In genomic region chr13:55403935-55404852, GRCm38 (mm10) we compare ENCODE assay signal across 10 mouse cellular contexts. TPM values are rescaled to one million over a fixed set of nuclear protein-coding genes. Genes with fewer than 3 reads are reported as not detected.
A peak's percentile ranks its signal among the peaks of the same experiment; 100 is the strongest.
DNase-seq lines count a peak whose midpoint lies in the region; ATAC-seq and TF ChIP-seq lines count a peak whose summit lies in the region.
"Had no signal": no experiment of that assay in that cellular context is flagged by ENCODE, and none has a peak within 500 bp of the region (broad histone marks: within the 10 kb centered on the region; RNA-seq: fewer than 3 reads in every experiment).

No protein-coding gene starts in this region.

- H3K36me3 ChIP-seq in forebrain, postnatal 0 days (ENCODE audit: insufficient read depth), result no peaks in the 10 kb centered on the region
- H3K36me3 ChIP-seq in neural tube, embryonic 13.5 days, result no peaks in the 10 kb centered on the region
- no peaks in the 10 kb centered on the region for H3K36me3 ChIP-seq in thymus, adult 2 months (ENCODE audit: control insufficient read depth, insufficient read depth, low read length)

- H3K9ac ChIP-seq in forebrain, postnatal 0 days, result no peak overlapping the region
- peak overlapping the region; percentile 2; the same call in 1 of the 2 replicates for H3K9ac ChIP-seq in neural tube, embryonic 13.5 days

- no peak overlapping the region for H3K4me2 ChIP-seq in forebrain, postnatal 0 days (ENCODE audit: low read depth)
- H3K4me2 ChIP-seq in neural tube, embryonic 13.5 days, result no peak overlapping the region

- H3K27me3 ChIP-seq in forebrain, postnatal 0 days (ENCODE audit: insufficient read depth, low read length), result no peaks in the 10 kb centered on the region
- H3K27me3 ChIP-seq in neural tube, embryonic 13.5 days, result no peaks in the 10 kb centered on the region
- no peaks in the 10 kb centered on the region for H3K27me3 ChIP-seq in thymus, adult 2 months (ENCODE audit: control insufficient read depth, insufficient read depth, low read length)

- no peak for TF ChIP-seq POLR2A in thymus, adult 2 months (IDR thresholded peaks at IDR 0.05; ENCODE audit: control insufficient read depth, extremely low read depth, insufficient read depth, low read length, poor library complexity)

- no peak for ATAC-seq in forebrain, postnatal 0 days
- ATAC-seq in neural tube, embryonic 13.5 days (ENCODE audit: low read depth), result peak; percentile 22; the same call in 1 of the 2 replicates

- TF ChIP-seq CTCF in forebrain, postnatal 0 days (IDR thresholded peaks at IDR 0.05; ENCODE audit: low read depth), result no peak
- no peak for TF ChIP-seq CTCF in thymus, adult 2 months (IDR thresholded peaks at IDR 0.05; ENCODE audit: borderline replicate concordance, control insufficient read depth, extremely low read depth, insufficient read depth, low read length, poor library complexity)

- 38% methylated on average over 15 of the region's 15 CpGs for WGBS in forebrain, postnatal 0 days
- 63% methylated on average over 15 of the region's 15 CpGs for WGBS in neural tube, embryonic 13.5 days
- 65% methylated on average over 15 of the region's 15 CpGs for WGBS in thymus, adult 2 months

- peaks cover 5% of the 10 kb centered on the region; the same call in 1 of the 2 replicates for H3K4me1 ChIP-seq in forebrain, postnatal 0 days (ENCODE audit: insufficient read depth)
- H3K4me1 ChIP-seq in neural tube, embryonic 13.5 days (replicated peaks), result peaks cover 16% of the 10 kb centered on the region
- peaks cover 14% of the 10 kb centered on the region for H3K4me1 ChIP-seq in thymus, adult 2 months (replicated peaks; ENCODE audit: control insufficient read depth, insufficient read depth, low read length)

- H3K27ac ChIP-seq in forebrain, postnatal 0 days (ENCODE audit: low read depth, low read length), result peak overlapping the region; percentile 4; the same call in 1 of the 2 replicates
- peak overlapping the region; percentile 80 for H3K27ac ChIP-seq in neural tube, embryonic 13.5 days (replicated peaks)
- no peak overlapping the region for H3K27ac ChIP-seq in thymus, adult 2 months (ENCODE audit: control insufficient read depth, insufficient read depth, low read length)

- H3K4me3 ChIP-seq in forebrain, postnatal 0 days (ENCODE audit: low read depth, low read length), result no peak overlapping the region
- no peak overlapping the region for H3K4me3 ChIP-seq in neural tube, embryonic 13.5 days
- no peak overlapping the region for H3K4me3 ChIP-seq in thymus, adult 2 months (ENCODE audit: control insufficient read depth, insufficient read depth, low read length)

- H3K9me3 ChIP-seq in forebrain, postnatal 0 days (ENCODE audit: low read length), result no peaks in the 10 kb centered on the region
- H3K9me3 ChIP-seq in neural tube, embryonic 13.5 days, result no peaks in the 10 kb centered on the region
- H3K9me3 ChIP-seq: megakaryocyte, embryonic 14.5 days had no signal

- intact Hi-C loops in left cerebral cortex, postnatal 10 days (cut with DNase I), result loop anchor here (2.0 kb wide), 1 partner anchor 113 kb away; no protein-coding TSS in a partner anchor

- peak; percentile 43 to 65 for DNase-seq in left cerebral cortex, adult 18-20 months (ENCODE audit: low spot score in 2 of 2)
- DNase-seq in left cerebral cortex, postnatal 10 days (ENCODE audit: extremely low spot score in 1 of 2, low spot score in 2 of 2), result no peak
- peak; percentile 43 for DNase-seq in NIH3T3 (ENCODE audit: low read depth)
- DNase-seq in forebrain, postnatal 0 days, result peak; percentile 35
- no peak for DNase-seq in thymus, adult 2 months
- DNase-seq in adrenal gland, adult 2 months, result no peak
- DNase-seq: heart, postnatal 4 days had no signal

RNA-seq across cellular contexts. Expression of gene Slc34a1, which starts 6.2 kb away (rescaled TPM):
- not detected for total RNA-seq in left cerebral cortex, adult 18-20 months (2021)
- not detected for total RNA-seq in left cerebral cortex, postnatal 10 days (2021)
- total RNA-seq in forebrain, postnatal 0 days (2014; rRNA removed), result 0.95 TPM in 1 of 2 replicates, not detected in the other
- 0.29 TPM in 1 of 2 replicates, not detected in the other for polyA plus RNA-seq in forebrain, postnatal 0 days (2015; fragmentation: Nextera tagmentation; extraction: Ambion mirVana)
- not detected in 2 replicates for polyA plus RNA-seq in neural tube, embryonic 13.5 days (2015; fragmentation: Nextera tagmentation; extraction: Ambion mirVana)
- 0.83 and 6.0 TPM in 2 replicates for polyA plus RNA-seq in thymus, adult 2 months (2012; rRNA removed)
- total RNA-seq in adrenal gland, adult 2 months (2021), result 1 to 10 TPM in 1 of 2 experiments, not detected in 1; 1.3 TPM
- polyA plus RNA-seq in adrenal gland, adult 2 months (2012; rRNA removed), result 0.29 TPM in 1 of 2 replicates, not detected in the other
- total RNA-seq: heart, postnatal 4 days had no signal
- polyA plus RNA-seq: limb, embryonic 14.5 days had no signal

RNA-seq across cellular contexts. Expression of gene Pfn3, which starts 10.8 kb away (rescaled TPM):
- not detected for total RNA-seq in left cerebral cortex, adult 18-20 months (2021)
- total RNA-seq in left cerebral cortex, postnatal 10 days (2021), result under 1 TPM; 0.71 to 0.73 TPM
- not detected in 2 replicates for total RNA-seq in forebrain, postnatal 0 days (2014; rRNA removed)
- polyA plus RNA-seq in forebrain, postnatal 0 days (2015; fragmentation: Nextera tagmentation; extraction: Ambion mirVana), result 0.93 and 1.5 TPM in 2 replicates
- 0.83 TPM in 1 of 2 replicates, not detected in the other for polyA plus RNA-seq in neural tube, embryonic 13.5 days (2015; fragmentation: Nextera tagmentation; extraction: Ambion mirVana)
- polyA plus RNA-seq in thymus, adult 2 months (2012; rRNA removed), result not detected in 2 replicates
- total RNA-seq in adrenal gland, adult 2 months (2021), result not detected
- not detected in 2 replicates for polyA plus RNA-seq in adrenal gland, adult 2 months (2012; rRNA removed)
- total RNA-seq: heart, postnatal 4 days had no signal

RNA-seq across cellular contexts. Expression of gene F12, which starts 22.4 kb away (rescaled TPM):
- under 1 TPM; 0.33 to 0.68 TPM for total RNA-seq in left cerebral cortex, adult 18-20 months (2021)
- total RNA-seq in left cerebral cortex, postnatal 10 days (2021), result under 1 TPM; 0.58 to 0.87 TPM
- total RNA-seq in forebrain, postnatal 0 days (2014; rRNA removed), result 0.15 TPM in 1 of 2 replicates, not detected in the other
- polyA plus RNA-seq in forebrain, postnatal 0 days (2015; fragmentation: Nextera tagmentation; extraction: Ambion mirVana), result 0.45 and 0.51 TPM in 2 replicates
- polyA plus RNA-seq in neural tube, embryonic 13.5 days (2015; fragmentation: Nextera tagmentation; extraction: Ambion mirVana), result 0.25 TPM in 1 of 2 replicates, not detected in the other
- polyA plus RNA-seq in thymus, adult 2 months (2012; rRNA removed), result 0.39 and 1.6 TPM in 2 replicates
- 1 to 10 TPM in 1 of 2 experiments, not detected in 1; 1.5 TPM for total RNA-seq in adrenal gland, adult 2 months (2021)
- 0.10 and 0.34 TPM in 2 replicates for polyA plus RNA-seq in adrenal gland, adult 2 months (2012; rRNA removed)
- total RNA-seq: heart, postnatal 4 days had no signal

RNA-seq across cellular contexts. Expression of gene Rgs14, which starts 34.7 kb away (rescaled TPM):
- 10 to 100 TPM; 57.5 to 60.7 TPM for total RNA-seq in left cerebral cortex, adult 18-20 months (2021)
- total RNA-seq in left cerebral cortex, postnatal 10 days (2021), result 10 to 100 TPM; 19.3 to 20.6 TPM
- total RNA-seq in forebrain, postnatal 0 days (2014; rRNA removed), result 4.0 and 4.4 TPM in 2 replicates
- 2.5 and 3.9 TPM in 2 replicates for polyA plus RNA-seq in forebrain, postnatal 0 days (2015; fragmentation: Nextera tagmentation; extraction: Ambion mirVana)
- polyA plus RNA-seq in neural tube, embryonic 13.5 days (2015; fragmentation: Nextera tagmentation; extraction: Ambion mirVana), result 0.13 and 0.87 TPM in 2 replicates
- polyA plus RNA-seq in thymus, adult 2 months (2012; rRNA removed), result 179 and 220 TPM in 2 replicates
- total RNA-seq in adrenal gland, adult 2 months (2021), result under 1 TPM; 0.55 to 0.86 TPM
- 1.3 and 1.7 TPM in 2 replicates for polyA plus RNA-seq in adrenal gland, adult 2 months (2012; rRNA removed)

RNA-seq across cellular contexts. Expression of gene Grk6, which starts 40.7 kb away (rescaled TPM):
- total RNA-seq in left cerebral cortex, adult 18-20 months (2021), result 10 to 100 TPM; 63.2 to 64.6 TPM
- 10 to 100 TPM; 70.6 to 73.0 TPM for total RNA-seq in left cerebral cortex, postnatal 10 days (2021)
- 79.5 and 88.2 TPM in 2 replicates for total RNA-seq in forebrain, postnatal 0 days (2014; rRNA removed)
- polyA plus RNA-seq in forebrain, postnatal 0 days (2015; fragmentation: Nextera tagmentation; extraction: Ambion mirVana), result 38.5 and 40.8 TPM in 2 replicates
- polyA plus RNA-seq in neural tube, embryonic 13.5 days (2015; fragmentation: Nextera tagmentation; extraction: Ambion mirVana), result 35.7 and 38.5 TPM in 2 replicates
- 228 and 238 TPM in 2 replicates for polyA plus RNA-seq in thymus, adult 2 months (2012; rRNA removed)
- 10 to 100 TPM; 28.4 to 36.5 TPM for total RNA-seq in adrenal gland, adult 2 months (2021)
- 48.5 and 70.5 TPM in 2 replicates for polyA plus RNA-seq in adrenal gland, adult 2 months (2012; rRNA removed)

Comparison
In these comparisons a context has a peak if more than half of its experiments do, and no peak if none do; other contexts are left out.
1. DNase-seq: peak in left cerebral cortex, adult 18-20 months (2 of 2), NIH3T3 (single experiment) and forebrain, postnatal 0 days (single experiment); none in left cerebral cortex, postnatal 10 days (0 of 2), thymus, adult 2 months (single experiment) and adrenal gland, adult 2 months (single experiment).